Mouse (Mus musculus): ENCODE measurements around the gene Rps6ka3. TPM values are rescaled to one million over a fixed set of nuclear protein-coding genes. Genes with fewer than 3 reads are reported as not detected.
A peak's percentile ranks its signal among the peaks of the same experiment; 100 is the strongest.

The Rps6ka3 gene
- polyA plus RNA-seq, 1 experiment from 2014 or later: 5.7 TPM

DNA sequence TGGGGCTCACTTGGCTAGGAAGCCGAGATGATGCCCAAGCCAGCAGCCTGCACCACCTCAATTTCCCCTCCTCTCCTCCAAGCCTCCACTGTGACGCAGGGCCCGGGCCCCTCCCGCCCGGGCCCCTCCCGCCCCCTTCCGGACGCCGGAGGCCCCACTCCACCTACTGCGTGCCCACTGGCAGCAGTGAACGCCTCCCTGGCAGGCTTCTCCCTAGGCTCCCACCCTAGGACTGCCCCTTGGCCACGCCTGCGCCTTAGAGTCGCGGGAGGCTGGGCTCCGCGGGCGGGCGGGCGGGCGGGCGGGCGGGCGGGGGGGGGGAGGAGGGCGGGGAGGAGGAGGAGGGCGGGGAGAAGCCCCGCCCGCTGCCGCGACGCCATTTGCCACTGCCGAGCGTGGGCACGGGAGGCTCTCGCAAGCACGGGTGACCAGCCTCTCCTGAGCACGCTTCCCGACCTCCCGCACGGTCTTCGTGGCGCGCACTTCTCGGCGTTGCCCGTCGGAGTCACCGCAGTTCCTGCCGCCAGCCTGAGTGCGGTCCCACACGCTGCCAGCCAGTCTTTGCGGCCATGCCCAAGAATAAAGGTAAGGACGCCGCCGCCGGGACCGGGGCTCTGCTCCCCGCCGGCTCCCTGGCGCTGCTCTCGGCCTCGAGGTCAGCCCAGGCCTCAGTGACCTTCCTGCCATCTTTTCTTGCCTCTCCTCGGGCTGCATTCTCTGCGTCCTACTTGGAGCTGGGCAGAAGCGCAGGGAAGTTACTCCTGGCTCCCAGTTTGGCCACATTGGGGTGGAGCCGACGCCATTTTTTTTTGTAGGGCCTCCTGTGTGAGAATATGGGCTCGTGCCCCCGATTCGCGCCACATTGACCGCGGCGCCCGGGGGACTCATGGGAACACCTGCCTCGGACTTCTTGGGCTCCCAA lies 162.0 kb downstream of the Rps6ka3 start, which contains the start of gene Eif1ax:
Gene Eif1ax (plus strand): TSS at position 348 of the 922 bp plus-strand sequence.
- Histone ChIP-seq H3K9me3 (no peaks in the 10 kb centered on the region), H3K4me3 (peak within 1 kb of the TSS; percentile 61), H3K36me3 (no peaks in the 10 kb centered on the region), H3K27me3 (0 out of 2 replicates have a peak, but pooled peaks cover 3% of the 10 kb centered on the region), H3K27ac (peak within 1 kb of the TSS; percentile 63; the same call in 1 of the 2 replicates), H3K9ac (peak within 1 kb of the TSS; percentile 60), H3K4me2 (replicated peaks) (peak within 1 kb of the TSS; percentile 48), H3K4me1 (no peaks in the 10 kb centered on the region)
- WGBS: 24% methylated on average over 58 of the region's 76 CpGs
- peak; percentile 97 for ATAC-seq (ENCODE audit: insufficient number of reproducible peaks, insufficient read depth, low FRiP score, low TSS enrichment)

DNA sequence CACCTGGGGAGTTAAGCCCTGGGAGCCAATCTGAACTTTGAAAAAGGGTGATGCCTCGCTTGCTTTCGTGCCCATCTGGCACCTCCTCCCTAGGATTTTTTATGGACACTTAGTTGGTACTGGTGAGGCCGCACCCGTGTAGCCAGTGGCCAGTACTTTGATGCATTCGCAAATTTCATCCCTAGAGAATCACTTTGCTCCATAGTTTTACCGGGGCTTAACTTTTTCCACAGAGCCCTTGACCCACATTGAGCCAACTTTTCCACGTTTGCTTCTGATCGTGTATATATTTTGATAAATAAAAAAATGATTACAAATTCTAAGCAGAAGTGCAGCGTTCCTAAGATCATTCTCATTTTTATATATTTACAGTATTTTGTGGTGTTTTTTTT lies 162.6 kb downstream of the Rps6ka3 start:
- H3K4me2 ChIP-seq (replicated peaks): peak overlapping the region; percentile 48
- H3K9me3 ChIP-seq: no peaks in the 10 kb centered on the region
- peak overlapping the region; percentile 61 for H3K4me3 ChIP-seq
- 0 out of 2 replicates have a peak, but pooled peaks cover 3% of the 10 kb centered on the region for H3K27me3 ChIP-seq
- WGBS: 17% methylated on average over 9 of the region's 9 CpGs
- H3K27ac ChIP-seq: peak overlapping the region; percentile 63; the same call in 1 of the 2 replicates
- ATAC-seq (ENCODE audit: insufficient number of reproducible peaks, insufficient read depth, low FRiP score, low TSS enrichment): no peak
- peaks cover 2% of the 10 kb centered on the region; the same call in 1 of the 2 replicates for H3K36me3 ChIP-seq
- H3K9ac ChIP-seq: peak overlapping the region; percentile 60
- H3K4me1 ChIP-seq: no peaks in the 10 kb centered on the region

DNA sequence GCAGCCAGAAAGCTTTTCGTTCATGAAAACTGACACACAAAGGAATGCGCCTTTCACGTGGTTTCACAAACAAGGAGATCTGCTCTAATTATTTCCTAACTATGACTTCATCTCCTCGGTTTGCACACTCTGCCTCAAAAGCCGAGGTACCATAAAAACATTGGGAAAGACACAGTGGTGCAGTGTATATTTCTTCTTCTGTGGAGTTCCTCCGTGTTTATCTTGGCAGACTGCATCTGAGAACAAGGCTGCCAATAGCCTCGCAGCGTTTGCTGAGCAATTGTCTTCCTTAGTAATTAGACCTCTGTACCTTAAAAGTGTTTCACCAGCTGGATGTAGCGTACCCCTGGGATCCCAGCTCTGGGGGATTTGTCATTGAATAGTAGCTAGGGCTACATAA lies 177.0 kb downstream of the Rps6ka3 start:
- WGBS: 77% methylated on average over 9 of the region's 9 CpGs
- H3K4me1 ChIP-seq: no peaks in the 10 kb centered on the region
- H3K4me2 ChIP-seq (replicated peaks): no peak overlapping the region
- H3K9ac ChIP-seq: no peak overlapping the region
- no peaks in the 10 kb centered on the region for H3K36me3 ChIP-seq
- no peak overlapping the region for H3K27ac ChIP-seq
- no peak overlapping the region for H3K4me3 ChIP-seq
- H3K27me3 ChIP-seq: no peaks in the 10 kb centered on the region
- no peak for ATAC-seq (ENCODE audit: insufficient number of reproducible peaks, insufficient read depth, low FRiP score, low TSS enrichment)
- H3K9me3 ChIP-seq: no peaks in the 10 kb centered on the region

- H3K27me3 ChIP-seq: no peaks in the 10 kb centered on the region
- H3K4me2 ChIP-seq (replicated peaks): no peak overlapping the region
- ATAC-seq (ENCODE audit: insufficient number of reproducible peaks, insufficient read depth, low FRiP score, low TSS enrichment): no peak
- H3K4me1 ChIP-seq: no peaks in the 10 kb centered on the region
- no peaks in the 10 kb centered on the region for H3K9me3 ChIP-seq
- no peaks in the 10 kb centered on the region for H3K36me3 ChIP-seq
- H3K4me3 ChIP-seq: no peak overlapping the region
- H3K9ac ChIP-seq: no peak overlapping the region
- no peak overlapping the region for H3K27ac ChIP-seq
Measured at GRCm38 (mm10) chrX:159388953-159389352, 178.8 kb downstream of the Rps6ka3 start.

DNA sequence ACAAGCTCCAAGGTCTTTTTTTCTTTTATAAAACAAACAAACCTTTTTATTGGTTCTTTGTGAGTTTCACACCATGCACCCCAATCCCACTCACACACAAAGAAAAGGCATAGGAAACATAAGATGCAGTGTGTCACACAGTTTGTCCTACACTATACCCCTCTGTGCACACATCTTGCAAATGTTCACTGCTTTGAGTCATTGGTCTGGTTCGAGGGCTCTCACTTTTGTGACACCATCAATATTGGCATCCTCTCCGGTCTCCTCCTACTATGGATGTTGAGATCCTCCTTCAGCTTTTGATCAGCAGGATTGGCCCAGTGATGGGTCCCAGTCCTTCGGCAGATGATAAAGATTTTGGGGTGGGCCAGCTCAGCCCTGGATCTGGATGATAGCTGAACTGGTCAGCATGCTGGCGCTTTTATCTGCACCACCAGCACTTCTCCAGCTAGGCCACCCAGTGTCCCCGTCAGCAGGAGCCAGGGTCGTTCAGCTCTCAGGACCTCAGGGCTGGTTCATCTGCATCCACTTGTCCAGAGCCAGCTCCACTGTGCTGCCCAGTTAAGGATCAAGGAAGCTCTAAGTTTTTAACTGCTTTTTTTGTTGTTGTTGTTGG lies 180.3 kb downstream of the Rps6ka3 start:
- WGBS: 80% methylated on average over 6 of the region's 6 CpGs
- no peak for ATAC-seq (ENCODE audit: insufficient number of reproducible peaks, insufficient read depth, low FRiP score, low TSS enrichment)
- H3K36me3 ChIP-seq: no peaks in the 10 kb centered on the region

DNA sequence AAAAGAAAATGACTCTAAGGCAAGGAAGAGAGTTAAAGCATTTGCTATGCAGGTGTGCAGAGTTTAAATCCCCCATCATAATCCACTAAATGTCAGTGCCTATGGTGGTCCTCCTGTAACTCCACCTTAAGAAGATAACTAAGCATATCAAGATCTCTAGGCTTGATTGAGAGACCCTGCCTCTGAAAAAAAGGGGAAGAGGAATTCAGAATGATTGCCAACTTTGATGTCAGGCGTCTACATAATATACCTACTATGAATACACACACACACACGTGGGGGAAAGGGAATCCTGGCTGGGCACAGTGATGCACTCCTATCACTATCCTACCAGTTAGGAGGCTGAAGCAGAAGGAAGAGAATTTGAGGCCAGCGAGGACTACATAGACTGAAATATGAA lies 181.1 kb downstream of the Rps6ka3 start:
- 81% methylated on average over 3 of the region's 3 CpGs for WGBS
- ATAC-seq (ENCODE audit: insufficient number of reproducible peaks, insufficient read depth, low FRiP score, low TSS enrichment): no peak

More for the DNA sequence above, 180.3 kb downstream of the Rps6ka3 start:
- no peaks in the 10 kb centered on the region for H3K27me3 ChIP-seq
- no peak overlapping the region for H3K9ac ChIP-seq
- H3K4me1 ChIP-seq: no peaks in the 10 kb centered on the region
- no peak overlapping the region for H3K4me2 ChIP-seq (replicated peaks)
- no peaks in the 10 kb centered on the region for H3K9me3 ChIP-seq
- no peak overlapping the region for H3K4me3 ChIP-seq
- H3K27ac ChIP-seq: no peak overlapping the region

DNA sequence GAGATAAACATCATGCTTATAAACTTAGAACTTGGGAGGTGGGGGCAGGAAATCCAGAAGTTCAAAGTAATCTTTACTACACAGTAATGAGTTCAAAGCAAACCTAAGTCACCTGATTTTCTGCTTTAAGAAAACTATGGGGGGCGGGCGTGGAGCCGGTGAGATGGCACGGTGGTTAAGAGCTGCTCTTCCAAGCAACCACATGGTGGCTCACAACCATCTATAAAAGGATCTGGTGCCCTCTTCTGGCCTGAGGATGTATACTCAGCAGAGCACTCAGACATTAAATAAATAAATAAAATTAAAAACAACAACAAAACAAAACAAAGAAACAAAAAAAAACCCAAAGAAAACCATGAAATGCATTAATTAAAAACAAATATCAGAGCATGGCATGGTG lies 199.1 kb downstream of the Rps6ka3 start:
- Histone ChIP-seq H3K4me2 (replicated peaks) (no peak overlapping the region), H3K9ac (no peak overlapping the region), H3K27ac (no peak overlapping the region), H3K27me3 (peaks cover 12% of the 10 kb centered on the region), H3K4me3 (no peak overlapping the region), H3K4me1 (no peaks in the 10 kb centered on the region), H3K9me3 (no peaks in the 10 kb centered on the region), H3K36me3 (no peaks in the 10 kb centered on the region)
- ATAC-seq (ENCODE audit: insufficient number of reproducible peaks, insufficient read depth, low FRiP score, low TSS enrichment): no peak
- 39% methylated on average over 4 of the region's 4 CpGs for WGBS

More for the DNA sequence above, 181.1 kb downstream of the Rps6ka3 start:
- Histone ChIP-seq H3K27ac (no peak overlapping the region), H3K9me3 (no peaks in the 10 kb centered on the region), H3K36me3 (no peaks in the 10 kb centered on the region), H3K9ac (no peak overlapping the region), H3K4me3 (no peak overlapping the region), H3K27me3 (no peaks in the 10 kb centered on the region), H3K4me1 (no peaks in the 10 kb centered on the region), H3K4me2 (replicated peaks) (no peak overlapping the region)

GRCm38 (mm10) chrX:159414130-159414828 lies 204.2 kb downstream of the Rps6ka3 start, which contains the start of gene Map7d2:
Map7d2 (plus strand) TSS chrX:159414572.
- ATAC-seq (ENCODE audit: insufficient number of reproducible peaks, insufficient read depth, low FRiP score, low TSS enrichment): peak; percentile 67; the same call in 1 of the 2 replicates
- Histone ChIP-seq H3K9ac (peak within 1 kb of the TSS; percentile 42; the same call in 1 of the 2 replicates), H3K27ac (no peak within 1 kb of the TSS), H3K4me2 (replicated peaks) (peak within 1 kb of the TSS; percentile 88), H3K9me3 (no peaks in the 10 kb centered on the region), H3K27me3 (peaks cover 36% of the 10 kb centered on the region), H3K36me3 (no peaks in the 10 kb centered on the region), H3K4me3 (peak within 1 kb of the TSS; percentile 52), H3K4me1 (no peaks in the 10 kb centered on the region)
- WGBS: 31% methylated on average over 50 of the region's 83 CpGs

- no peaks in the 10 kb centered on the region for H3K9me3 ChIP-seq
- H3K27ac ChIP-seq: no peak overlapping the region
- H3K27me3 ChIP-seq: peaks cover 36% of the 10 kb centered on the region
- peak overlapping the region; percentile 52 for H3K4me3 ChIP-seq
- 13% methylated on average over 49 of the region's 65 CpGs for WGBS
- no peak for ATAC-seq (ENCODE audit: insufficient number of reproducible peaks, insufficient read depth, low FRiP score, low TSS enrichment)
- peak overlapping the region; percentile 88 for H3K4me2 ChIP-seq (replicated peaks)
- no peaks in the 10 kb centered on the region for H3K36me3 ChIP-seq
- no peaks in the 10 kb centered on the region for H3K4me1 ChIP-seq
- H3K9ac ChIP-seq: peak overlapping the region; percentile 42; the same call in 1 of the 2 replicates
Measured at GRCm38 (mm10) chrX:159414829-159415673, 204.9 kb downstream of the Rps6ka3 start.
